Mouse (Mus musculus): ENCODE results near the gene Vmn2r23. TPM values are rescaled to one million over a fixed set of nuclear protein-coding genes. Genes with fewer than 3 reads are reported as not detected.
A peak's percentile ranks its signal among the peaks of the same experiment; 100 is the strongest.
"Not testable (repeated sequence)": the region's sequence is repeated elsewhere in the genome, so short reads cannot be mapped to it uniquely, and the experiment has no call there.

Gene Vmn2r23
- not detected in 2 replicates for polyA plus RNA-seq (2015; fragmentation: Nextera tagmentation; extraction: Ambion mirVana)

- Histone ChIP-seq H3K4me3 (no peak within 1 kb of the TSS), H3K9me3 (no peaks in the 10 kb centered on the region), H3K4me1 (replicated peaks) (peaks cover 4% of the 10 kb centered on the region; the same call in 1 of the 2 replicates), H3K36me3 (no peaks in the 10 kb centered on the region), H3K27me3 (no peaks in the 10 kb centered on the region), H3K4me2 (no peak within 1 kb of the TSS), H3K9ac (no peak within 1 kb of the TSS), H3K27ac (replicated peaks) (no peak within 1 kb of the TSS)
- no peak for ATAC-seq (ENCODE audit: low read depth)
- 90% methylated on average over 1 of the region's 1 CpGs for WGBS
Measured at GRCm38 (mm10) chr6:123702370-123702769, at the start of gene Vmn2r23. Gene Vmn2r23, plus strand, starts transcription at chr6:123702670.

- ATAC-seq (ENCODE audit: low read depth) = no peak
Measured at GRCm38 (mm10) chr6:123657040-123657439, 45.4 kb upstream of the Vmn2r23 start.

GRCm38 (mm10) chr6:123696639-123697038, 5.8 kb upstream of the Vmn2r23 start:
- H3K36me3 ChIP-seq; H3K9me3 ChIP-seq; H3K27ac ChIP-seq (replicated peaks); ATAC-seq (ENCODE audit: low read depth); H3K4me3 ChIP-seq; H3K9ac ChIP-seq; H3K4me2 ChIP-seq; H3K27me3 ChIP-seq: not testable (repeated sequence)
- 21% methylated on average over 1 of the region's 1 CpGs for WGBS
- peaks cover 12% of the 10 kb centered on the region; the same call in 1 of the 2 replicates for H3K4me1 ChIP-seq (replicated peaks)

More at GRCm38 (mm10) chr6:123657040-123657439, 45.4 kb upstream of the Vmn2r23 start:
- no peak overlapping the region for H3K9ac ChIP-seq
- no peak overlapping the region for H3K4me2 ChIP-seq
- no peak overlapping the region for H3K4me3 ChIP-seq
- no peaks in the 10 kb centered on the region for H3K9me3 ChIP-seq
- no peaks in the 10 kb centered on the region for H3K36me3 ChIP-seq
- no peak overlapping the region for H3K27ac ChIP-seq (replicated peaks)
- 66% methylated on average over 6 of the region's 6 CpGs for WGBS
- H3K27me3 ChIP-seq = no peaks in the 10 kb centered on the region
- no peaks in the 10 kb centered on the region for H3K4me1 ChIP-seq (replicated peaks)

- Histone ChIP-seq H3K9me3 (no peaks in the 10 kb centered on the region), H3K4me3 (no peak overlapping the region), H3K27ac (replicated peaks) (no peak overlapping the region), H3K36me3 (no peaks in the 10 kb centered on the region), H3K4me1 (replicated peaks) (peaks cover 12% of the 10 kb centered on the region; the same call in 1 of the 2 replicates), H3K4me2 (no peak overlapping the region), H3K27me3 (no peaks in the 10 kb centered on the region), H3K9ac (no peak overlapping the region)
- ATAC-seq (ENCODE audit: low read depth) = peak; percentile 36; the same call in 1 of the 2 replicates
Measured at GRCm38 (mm10) chr6:123697213-123697612, 5.3 kb upstream of the Vmn2r23 start.

GRCm38 (mm10) chr6:123770031-123770430, 67.6 kb downstream of the Vmn2r23 start:
- no peak overlapping the region for H3K4me3 ChIP-seq
- ATAC-seq (ENCODE audit: low read depth) = no peak
- H3K9me3 ChIP-seq = no peaks in the 10 kb centered on the region
- no peaks in the 10 kb centered on the region for H3K27me3 ChIP-seq
- H3K27ac ChIP-seq (replicated peaks) = no peak overlapping the region
- no peak overlapping the region for H3K9ac ChIP-seq
- WGBS = 89% methylated on average over 3 of the region's 3 CpGs
- H3K4me2 ChIP-seq = no peak overlapping the region
- no peaks in the 10 kb centered on the region for H3K4me1 ChIP-seq (replicated peaks)
- H3K36me3 ChIP-seq = no peaks in the 10 kb centered on the region

- Histone ChIP-seq H3K27ac (replicated peaks) (no peak within 1 kb of the TSS), H3K36me3 (no peaks in the 10 kb centered on the region), H3K4me3 (no peak within 1 kb of the TSS), H3K4me2 (no peak within 1 kb of the TSS), H3K9ac (no peak within 1 kb of the TSS), H3K9me3 (no peaks in the 10 kb centered on the region), H3K27me3 (no peaks in the 10 kb centered on the region), H3K4me1 (replicated peaks) (no peaks in the 10 kb centered on the region)
- ATAC-seq (ENCODE audit: low read depth) = no peak
- 77% methylated on average over 1 of the region's 1 CpGs for WGBS
Measured at GRCm38 (mm10) chr6:123778579-123778978, 76.1 kb downstream of the Vmn2r23 start, which contains the start of gene Vmn2r24. Gene Vmn2r24, plus strand, starts transcription at chr6:123778879.

- H3K27me3 ChIP-seq = no peaks in the 10 kb centered on the region
- H3K9ac ChIP-seq = no peak overlapping the region
- H3K27ac ChIP-seq (replicated peaks) = no peak overlapping the region
- H3K4me3 ChIP-seq = no peak overlapping the region
- no peak for ATAC-seq (ENCODE audit: low read depth)
- H3K4me2 ChIP-seq = no peak overlapping the region
- no peaks in the 10 kb centered on the region for H3K4me1 ChIP-seq (replicated peaks)
- 62% methylated on average over 2 of the region's 2 CpGs for WGBS
- no peaks in the 10 kb centered on the region for H3K9me3 ChIP-seq
- H3K36me3 ChIP-seq = no peaks in the 10 kb centered on the region
Measured at GRCm38 (mm10) chr6:123784857-123785256, 82.4 kb downstream of the Vmn2r23 start.

- ATAC-seq (ENCODE audit: low read depth) = no peak
- no peaks in the 10 kb centered on the region for H3K9me3 ChIP-seq
Measured at GRCm38 (mm10) chr6:123793746-123794145, 91.3 kb downstream of the Vmn2r23 start.

More at GRCm38 (mm10) chr6:123793746-123794145, 91.3 kb downstream of the Vmn2r23 start:
- Histone ChIP-seq H3K36me3 (no peaks in the 10 kb centered on the region), H3K27ac (replicated peaks) (no peak overlapping the region), H3K27me3 (no peaks in the 10 kb centered on the region), H3K9ac (no peak overlapping the region), H3K4me2 (no peak overlapping the region), H3K4me1 (replicated peaks) (no peaks in the 10 kb centered on the region), H3K4me3 (no peak overlapping the region)
- WGBS = 41% methylated on average over 9 of the region's 9 CpGs

Other genes with a start within 250 kb of the Vmn2r23 start
- gene Vmn2r21, start 169.3 kb upstream of the Vmn2r23 start, polyA plus RNA-seq (2015; fragmentation: Nextera tagmentation; extraction: Ambion mirVana) = not detected in 2 replicates
- not detected in 2 replicates for gene Vmn2r22, start 51.9 kb upstream of the Vmn2r23 start, polyA plus RNA-seq (2015; fragmentation: Nextera tagmentation; extraction: Ambion mirVana)
- gene Vmn2r24, start 76.2 kb downstream of the Vmn2r23 start, polyA plus RNA-seq (2015; fragmentation: Nextera tagmentation; extraction: Ambion mirVana) = not detected in 2 replicates
- not detected in 2 replicates for gene Vmn2r25, start 150.8 kb downstream of the Vmn2r23 start, polyA plus RNA-seq (2015; fragmentation: Nextera tagmentation; extraction: Ambion mirVana)